Mouse (Mus musculus) limb, embryonic 15.5 days (tissue): ENCODE results near the gene Vrk1. TPM values are rescaled to one million over a fixed set of nuclear protein-coding genes. Genes with fewer than 3 reads are reported as not detected.

Source experiments
- ATAC-seq: fragments of 200-750 bp; cut with Nextera tagmentation; 2 replicates; pipeline ENCODE4 v1.8.0; 2017; ENCODE audit warnings: low read depth, moderate TSS enrichment; ENCODE audit not compliant: insufficient number of reproducible peaks, low FRiP score, low TSS enrichment
- H3K27ac ChIP-seq: fragments of 300-500 bp; sonication (generic); 2 replicates; pipeline ENCODE4 v1.5.1; 2015; ENCODE audit warnings: moderate library complexity, mild to moderate bottlenecking, inconsistent platforms
- H3K27me3 ChIP-seq: fragments of 300-500 bp; sonication (generic); 2 replicates; pipeline ENCODE4 v1.6.1; 2015; ENCODE audit warnings: inconsistent platforms
- H3K36me3 ChIP-seq: fragments of 300-500 bp; sonication (generic); 2 replicates; pipeline ENCODE4 v1.6.1; 2015; ENCODE audit warnings: inconsistent platforms
- H3K4me1 ChIP-seq: fragments of 300-500 bp; sonication (generic); 2 replicates; pipeline ENCODE4 v1.6.1; 2015; ENCODE audit warnings: inconsistent platforms
- H3K4me2 ChIP-seq: fragments of 300-500 bp; sonication (generic); 2 replicates; pipeline ENCODE4 v1.6.1; 2015; ENCODE audit warnings: mild to moderate bottlenecking, inconsistent platforms
- H3K4me3 ChIP-seq: fragments of 300-500 bp; sonication (generic); 2 replicates; pipeline ENCODE4 v1.5.1; 2015; ENCODE audit warnings: mild to moderate bottlenecking, inconsistent platforms
- H3K9ac ChIP-seq: fragments of 300-500 bp; sonication (generic); 2 replicates; pipeline ENCODE4 v1.6.1; 2015; ENCODE audit warnings: inconsistent platforms
- H3K9me3 ChIP-seq: fragments of 300-500 bp; sonication (generic); 2 replicates; pipeline ENCODE4 v1.6.1; 2016; ENCODE audit warnings: inconsistent platforms
- WGBS: fragments of 180-500 bp; shearing (Covaris S2); methylation state at CpG from one replicate; pipeline ENCODE4 v1.1.7; 2015; 5-methylcytosine and 5-hydroxymethylcytosine counted together
- polyA plus RNA-seq: library from polyadenylated mRNA; unstranded; fragments of >200 nt; fragmentation: Nextera tagmentation; extraction: Ambion mirVana; gene quantifications from 2 replicates; pipeline ENCODE4 v1.2.1, GENCODE M21; 2015

Vrk1 gene
- polyA plus RNA-seq, 1 experiment from 2014 or later, result 51.8 TPM

- WGBS, result 24% methylated on average over 5 of the region's 5 CpGs
- H3K4me2 ChIP-seq, result no peak overlapping the region
- no peak overlapping the region for H3K9ac ChIP-seq
- no peaks in the 10 kb centered on the region for H3K36me3 ChIP-seq
- no peaks in the 10 kb centered on the region for H3K9me3 ChIP-seq
- H3K4me3 ChIP-seq, result no peak overlapping the region
- no peaks in the 10 kb centered on the region for H3K4me1 ChIP-seq
- no peak overlapping the region for H3K27ac ChIP-seq
- no peak for ATAC-seq
- H3K27me3 ChIP-seq, result no peaks in the 10 kb centered on the region
Observed at GRCm38 (mm10) chr12:105974107-105974506, 35.9 kb upstream of the Vrk1 start.

- H3K27ac ChIP-seq, result no peak overlapping the region
- no peak overlapping the region for H3K4me3 ChIP-seq
- H3K9ac ChIP-seq, result no peak overlapping the region
- WGBS, result 17% methylated on average over 12 of the region's 16 CpGs
- no peak overlapping the region for H3K4me2 ChIP-seq
- H3K36me3 ChIP-seq, result no peaks in the 10 kb centered on the region
- no peaks in the 10 kb centered on the region for H3K27me3 ChIP-seq
- H3K9me3 ChIP-seq, result no peaks in the 10 kb centered on the region
- H3K4me1 ChIP-seq, result no peaks in the 10 kb centered on the region
- no peak for ATAC-seq
Observed at GRCm38 (mm10) chr12:105981121-105981973, 28.7 kb upstream of the Vrk1 start.

- no peaks in the 10 kb centered on the region for H3K27me3 ChIP-seq
Observed at GRCm38 (mm10) chr12:105981974-105982305, 28.1 kb upstream of the Vrk1 start.

GRCm38 (mm10) chr12:105982598-105982997 lies 27.4 kb upstream of the Vrk1 start:
- 87% methylated on average over 6 of the region's 6 CpGs for WGBS
- Histone ChIP-seq H3K9me3 (no peaks in the 10 kb centered on the region), H3K4me1 (no peaks in the 10 kb centered on the region), H3K4me2 (no peak overlapping the region), H3K27ac (no peak overlapping the region), H3K27me3 (no peaks in the 10 kb centered on the region), H3K36me3 (no peaks in the 10 kb centered on the region), H3K9ac (no peak overlapping the region), H3K4me3 (no peak overlapping the region)
- no peak for ATAC-seq

More at GRCm38 (mm10) chr12:105981974-105982305, 28.1 kb upstream of the Vrk1 start:
- no peaks in the 10 kb centered on the region for H3K4me1 ChIP-seq
- H3K27ac ChIP-seq, result no peak overlapping the region
- WGBS, result 85% methylated on average over 7 of the region's 7 CpGs
- H3K4me2 ChIP-seq, result no peak overlapping the region
- H3K36me3 ChIP-seq, result no peaks in the 10 kb centered on the region
- H3K9me3 ChIP-seq, result no peaks in the 10 kb centered on the region
- no peak overlapping the region for H3K9ac ChIP-seq
- no peak overlapping the region for H3K4me3 ChIP-seq
- no peak for ATAC-seq

- H3K4me2 ChIP-seq, result no peak overlapping the region
- H3K9ac ChIP-seq, result no peak overlapping the region
- no peaks in the 10 kb centered on the region for H3K4me1 ChIP-seq
- ATAC-seq, result no peak
- H3K27me3 ChIP-seq, result no peaks in the 10 kb centered on the region
- H3K9me3 ChIP-seq, result no peaks in the 10 kb centered on the region
- H3K36me3 ChIP-seq, result no peaks in the 10 kb centered on the region
- H3K27ac ChIP-seq, result no peak overlapping the region
- WGBS, result 90% methylated on average over 9 of the region's 9 CpGs
- no peak overlapping the region for H3K4me3 ChIP-seq
Observed at GRCm38 (mm10) chr12:105983499-105983898, 26.5 kb upstream of the Vrk1 start.

GRCm38 (mm10) chr12:105988434-105988833 lies 21.6 kb upstream of the Vrk1 start:
- no peaks in the 10 kb centered on the region for H3K9me3 ChIP-seq
- H3K27me3 ChIP-seq, result no peaks in the 10 kb centered on the region
- no peak overlapping the region for H3K4me3 ChIP-seq
- 88% methylated on average over 4 of the region's 4 CpGs for WGBS
- no peak for ATAC-seq
- H3K27ac ChIP-seq, result no peak overlapping the region
- H3K36me3 ChIP-seq, result no peaks in the 10 kb centered on the region
- H3K9ac ChIP-seq, result no peak overlapping the region
- H3K4me1 ChIP-seq, result no peaks in the 10 kb centered on the region
- H3K4me2 ChIP-seq, result no peak overlapping the region

GRCm38 (mm10) chr12:105992756-105993155 lies 17.3 kb upstream of the Vrk1 start:
- no peak overlapping the region for H3K4me3 ChIP-seq
- 67% methylated on average over 5 of the region's 5 CpGs for WGBS
- no peaks in the 10 kb centered on the region for H3K27me3 ChIP-seq
- no peak overlapping the region for H3K9ac ChIP-seq
- H3K4me2 ChIP-seq, result no peak overlapping the region
- no peaks in the 10 kb centered on the region for H3K4me1 ChIP-seq
- no peaks in the 10 kb centered on the region for H3K9me3 ChIP-seq
- H3K36me3 ChIP-seq, result no peaks in the 10 kb centered on the region
- no peak overlapping the region for H3K27ac ChIP-seq
- ATAC-seq, result no peak

GRCm38 (mm10) chr12:105993356-105993755 lies 16.7 kb upstream of the Vrk1 start:
- H3K4me3 ChIP-seq, result no peak overlapping the region
- no peaks in the 10 kb centered on the region for H3K36me3 ChIP-seq
- 60% methylated on average over 7 of the region's 7 CpGs for WGBS

GRCm38 (mm10) chr12:105995940-105996339 lies 14.1 kb upstream of the Vrk1 start:
- 61% methylated on average over 4 of the region's 4 CpGs for WGBS
- H3K36me3 ChIP-seq, result no peaks in the 10 kb centered on the region
- no peak overlapping the region for H3K4me3 ChIP-seq
- H3K9ac ChIP-seq, result no peak overlapping the region
- no peak overlapping the region for H3K4me2 ChIP-seq
- H3K27me3 ChIP-seq, result no peaks in the 10 kb centered on the region
- no peaks in the 10 kb centered on the region for H3K4me1 ChIP-seq
- no peak overlapping the region for H3K27ac ChIP-seq
- H3K9me3 ChIP-seq, result no peaks in the 10 kb centered on the region
- ATAC-seq, result no peak

More at GRCm38 (mm10) chr12:105993356-105993755, 16.7 kb upstream of the Vrk1 start:
- Histone ChIP-seq H3K27ac (no peak overlapping the region), H3K27me3 (no peaks in the 10 kb centered on the region), H3K4me2 (no peak overlapping the region), H3K9me3 (no peaks in the 10 kb centered on the region), H3K9ac (no peak overlapping the region), H3K4me1 (no peaks in the 10 kb centered on the region)
- ATAC-seq, result no peak

GRCm38 (mm10) chr12:105997028-105997786 lies 12.8 kb upstream of the Vrk1 start:
- Histone ChIP-seq H3K4me2 (no peak overlapping the region), H3K9me3 (no peaks in the 10 kb centered on the region), H3K27me3 (no peaks in the 10 kb centered on the region), H3K4me1 (no peaks in the 10 kb centered on the region), H3K9ac (no peak overlapping the region), H3K27ac (no peak overlapping the region), H3K4me3 (no peak overlapping the region), H3K36me3 (no peaks in the 10 kb centered on the region)
- ATAC-seq, result no peak
- WGBS, result 86% methylated on average over 19 of the region's 19 CpGs

- no peak for ATAC-seq
- H3K36me3 ChIP-seq, result no peaks in the 10 kb centered on the region
- whole genome bisulfite sequencing, result 48% methylated on average over 8 of the region's 8 CpGs
Observed at GRCm38 (mm10) chr12:106001775-106002174, 8.3 kb upstream of the Vrk1 start.

GRCm38 (mm10) chr12:106004719-106005118 lies 5.3 kb upstream of the Vrk1 start:
- H3K4me1 ChIP-seq, result no peaks in the 10 kb centered on the region
- H3K9ac ChIP-seq, result no peak overlapping the region
- 76% methylated on average over 6 of the region's 6 CpGs for WGBS
- H3K9me3 ChIP-seq, result no peaks in the 10 kb centered on the region
- no peak overlapping the region for H3K4me2 ChIP-seq
- H3K4me3 ChIP-seq, result no peak overlapping the region
- ATAC-seq, result no peak
- H3K27ac ChIP-seq, result no peak overlapping the region
- no peaks in the 10 kb centered on the region for H3K27me3 ChIP-seq
- H3K36me3 ChIP-seq, result no peaks in the 10 kb centered on the region

More at GRCm38 (mm10) chr12:106001775-106002174, 8.3 kb upstream of the Vrk1 start:
- Histone ChIP-seq H3K9me3 (no peaks in the 10 kb centered on the region), H3K27ac (no peak overlapping the region), H3K27me3 (no peaks in the 10 kb centered on the region), H3K4me3 (no peak overlapping the region), H3K9ac (no peak overlapping the region), H3K4me1 (no peaks in the 10 kb centered on the region), H3K4me2 (no peak overlapping the region)
